Mouse (Mus musculus): Measurements from ENCODE around the gene Tor1aip1.

GRCm38 (mm10) chr1:155973068-155973718, 63.1 kb downstream of the Tor1aip1 start, which contains the start of gene Cep350:
- no peak for TF ChIP-seq CTCF (IDR thresholded peaks at IDR 0.05; ENCODE audit: low read depth)
- TF ChIP-seq EP300 (IDR thresholded peaks at IDR 0.05; ENCODE audit: low read depth), result no peak
